Mouse (Mus musculus) ES-E14 (cell line): ENCODE data around the gene Jade1.

Source experiments
- CHD2 ChIP-seq: IDR thresholded peaks from 2 replicates; pipeline ENCODE4 v1.6.1; 2014; ENCODE audit warnings: mild to moderate bottlenecking, low read depth, low read length, inconsistent platforms
- HCFC1 ChIP-seq: IDR thresholded peaks from 2 replicates; pipeline ENCODE4 v1.6.1; 2012; ENCODE audit warnings: low read length, inconsistent platforms, borderline replicate concordance; ENCODE audit not compliant: insufficient read depth
- MAFK ChIP-seq: IDR thresholded peaks from 2 replicates; pipeline ENCODE4 v1.6.1; 2014; ENCODE audit warnings: mild to moderate bottlenecking, low read depth, low read length, inconsistent platforms; ENCODE audit not compliant: insufficient read depth
- ZC3H11A ChIP-seq: IDR thresholded peaks from 2 replicates; pipeline ENCODE4 v1.6.1; 2012; ENCODE audit warnings: low read depth, mild to moderate bottlenecking, inconsistent platforms, low read length, borderline replicate concordance
- ZNF384 ChIP-seq: IDR thresholded peaks from 2 replicates; pipeline ENCODE4 v1.6.1; 2012; ENCODE audit warnings: low read depth, low read length, inconsistent platforms

- no peak for TF ChIP-seq HCFC1
- no peak for TF ChIP-seq ZNF384
- TF ChIP-seq ZC3H11A, result no peak
- TF ChIP-seq MAFK, result no peak
- TF ChIP-seq CHD2, result no peak
Measured at GRCm38 (mm10) chr3:41586330-41586729, 30.8 kb downstream of the Jade1 start.
